Mouse (Mus musculus): Measurements from ENCODE around the gene Elf5. TPM values are rescaled to one million over a fixed set of nuclear protein-coding genes. Genes with fewer than 3 reads are reported as not detected.

Elf5 gene
- polyA plus RNA-seq (2012; rRNA removed; ENCODE audit: low replicate concordance), result 1.7 TPM in 1 of 2 replicates, not detected in the other

DNA sequence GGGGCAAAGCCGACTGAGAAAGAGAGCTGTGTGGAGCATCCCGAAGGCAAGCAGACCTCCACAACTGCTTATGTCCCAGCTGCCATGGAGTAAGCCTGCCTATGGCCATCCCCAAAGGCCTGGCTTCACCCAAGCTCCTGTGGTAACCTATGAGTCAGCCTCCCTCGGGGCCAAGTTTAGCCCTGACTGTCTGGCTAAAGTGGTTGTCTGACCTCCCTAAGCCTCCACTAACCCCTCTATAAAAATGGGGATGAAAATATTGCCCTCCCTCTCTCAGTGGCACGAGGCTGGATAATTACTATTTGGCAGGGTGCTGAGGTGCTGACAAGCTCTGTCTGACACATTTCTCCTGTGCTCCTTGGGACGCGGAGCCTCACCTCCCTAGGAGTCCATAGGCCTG, at the start of gene Elf5:
TSS of gene Elf5 (plus strand) at position 341 of the 400 bp plus-strand sequence.

DNA sequence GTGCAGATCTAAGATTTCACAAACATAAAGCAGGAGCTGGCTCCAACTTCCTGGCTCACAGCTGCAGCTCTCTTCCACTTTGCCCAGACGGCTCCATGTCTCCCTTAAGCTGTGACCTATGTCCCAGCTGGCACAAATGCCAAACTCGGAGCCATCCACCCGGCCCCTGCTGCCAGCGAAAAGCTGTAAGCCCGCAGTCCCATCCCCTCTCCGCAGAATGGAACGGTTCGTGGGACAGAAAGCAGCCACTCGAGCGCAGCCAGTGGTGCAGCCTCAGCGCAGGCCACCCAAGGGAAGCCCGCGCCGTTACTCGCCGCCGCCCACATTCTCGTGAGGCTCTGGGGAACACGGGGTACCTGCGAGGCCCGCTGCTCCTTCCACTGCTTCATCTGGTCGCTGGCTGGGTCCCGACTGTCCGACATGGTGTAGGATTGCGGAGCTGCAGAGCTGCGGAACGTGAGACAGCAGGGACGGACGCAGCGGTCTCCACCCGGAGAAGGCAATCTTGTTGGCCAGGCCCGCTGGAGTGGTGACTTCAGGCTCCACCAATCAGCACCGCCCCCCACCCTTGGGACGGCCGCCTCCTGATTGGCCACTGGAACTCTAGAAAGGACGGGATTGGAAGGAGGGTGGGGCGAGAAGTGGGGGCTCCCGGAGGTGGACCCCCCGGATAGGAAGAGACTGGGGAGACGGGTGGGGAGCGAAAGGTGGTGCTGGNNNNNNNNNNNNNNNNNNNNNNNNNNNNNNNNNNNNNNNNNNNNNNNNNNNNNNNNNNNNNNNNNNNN, 73.3 kb downstream of the Elf5 start, which contains the start of gene Cat:
TSS of gene Cat (minus strand) at position 544 of the 785 bp plus-strand sequence.

Other genes with a start within 250 kb of the Elf5 start
- 0.20 and 23.1 TPM in 2 replicates for gene Ehf, start 108.4 kb upstream of the Elf5 start, polyA plus RNA-seq (2012; rRNA removed; ENCODE audit: low replicate concordance)
- gene Cat, start 73.5 kb downstream of the Elf5 start, polyA plus RNA-seq (2012; rRNA removed; ENCODE audit: low replicate concordance), result 213 and 563 TPM in 2 replicates
- 1.8 and 6.6 TPM in 2 replicates for gene Abtb2, start 154.6 kb downstream of the Elf5 start, polyA plus RNA-seq (2012; rRNA removed; ENCODE audit: low replicate concordance)